Mouse (Mus musculus): ENCODE measurements around the gene E330034G19Rik. TPM values are rescaled to one million over a fixed set of nuclear protein-coding genes. Genes with fewer than 3 reads are reported as not detected.

Gene E330034G19Rik
- not detected in 2 replicates for polyA plus RNA-seq (2015; fragmentation: Nextera tagmentation; extraction: Ambion mirVana)

- H3K4me2 ChIP-seq = no peak within 1 kb of the TSS
Observed at GRCm38 (mm10) chr14:24292914-24293313, at the start of gene E330034G19Rik. TSS of gene E330034G19Rik (plus strand) at chr14:24293214.

GRCm38 (mm10) chr14:24244330-24245176 is 48.5 kb upstream of the E330034G19Rik start:
- no peaks in the 10 kb centered on the region for H3K9me3 ChIP-seq
- peak overlapping the region; percentile 94 for H3K27ac ChIP-seq (replicated peaks)
- H3K36me3 ChIP-seq = peaks cover 14% of the 10 kb centered on the region; the same call in 1 of the 2 replicates
- H3K9ac ChIP-seq = peak overlapping the region; percentile 98
- WGBS = under 1% methylated on average over 40 of the region's 40 CpGs
- H3K4me3 ChIP-seq = peak overlapping the region; percentile 86
- peak; percentile 59 for ATAC-seq (ENCODE audit: low read depth)
- H3K4me2 ChIP-seq = peak overlapping the region; percentile 84
- no peaks in the 10 kb centered on the region for H3K27me3 ChIP-seq
- H3K4me1 ChIP-seq (replicated peaks) = peaks cover 52% of the 10 kb centered on the region

More at GRCm38 (mm10) chr14:24292914-24293313, at the start of gene E330034G19Rik:
- no peak within 1 kb of the TSS for H3K27ac ChIP-seq (replicated peaks)
- H3K4me1 ChIP-seq (replicated peaks) = no peaks in the 10 kb centered on the region
- no peaks in the 10 kb centered on the region for H3K27me3 ChIP-seq
- H3K36me3 ChIP-seq = no peaks in the 10 kb centered on the region
- WGBS = 56% methylated on average over 3 of the region's 3 CpGs
- H3K9me3 ChIP-seq = no peaks in the 10 kb centered on the region
- ATAC-seq (ENCODE audit: low read depth) = no peak
- H3K9ac ChIP-seq = no peak within 1 kb of the TSS
- no peak within 1 kb of the TSS for H3K4me3 ChIP-seq

- under 1% methylated on average over 76 of the region's 98 CpGs for WGBS
- H3K4me1 ChIP-seq (replicated peaks) = peaks cover 48% of the 10 kb centered on the region
- peak within 1 kb of the TSS; percentile 98 for H3K9ac ChIP-seq
- peak within 1 kb of the TSS; percentile 86 for H3K4me3 ChIP-seq
- peak within 1 kb of the TSS; percentile 94 for H3K27ac ChIP-seq (replicated peaks)
- H3K4me2 ChIP-seq = peak within 1 kb of the TSS; percentile 84
- no peaks in the 10 kb centered on the region for H3K27me3 ChIP-seq
- no peaks in the 10 kb centered on the region for H3K9me3 ChIP-seq
- ATAC-seq (ENCODE audit: low read depth) = peak; percentile 89
- peaks cover 12% of the 10 kb centered on the region; the same call in 1 of the 2 replicates for H3K36me3 ChIP-seq
Observed at GRCm38 (mm10) chr14:24245177-24246081, 47.6 kb upstream of the E330034G19Rik start, which contains the start of gene Dlg5. TSS of gene Dlg5 (minus strand) at chr14:24245920.

- H3K4me2 ChIP-seq = no peak overlapping the region
- WGBS = 61% methylated on average over 2 of the region's 2 CpGs
- no peak overlapping the region for H3K9ac ChIP-seq
Observed at GRCm38 (mm10) chr14:24249926-24250325, 43.1 kb upstream of the E330034G19Rik start.

GRCm38 (mm10) chr14:24251326-24251725 is 41.7 kb upstream of the E330034G19Rik start:
- ATAC-seq (ENCODE audit: low read depth) = no peak
- H3K4me3 ChIP-seq = no peak overlapping the region
- no peak overlapping the region for H3K4me2 ChIP-seq
- H3K4me1 ChIP-seq (replicated peaks) = peaks cover 20% of the 10 kb centered on the region
- 81% methylated on average over 1 of the region's 1 CpGs for WGBS
- H3K36me3 ChIP-seq = no peaks in the 10 kb centered on the region
- no peaks in the 10 kb centered on the region for H3K27me3 ChIP-seq
- no peak overlapping the region for H3K9ac ChIP-seq
- H3K9me3 ChIP-seq = no peaks in the 10 kb centered on the region
- H3K27ac ChIP-seq (replicated peaks) = no peak overlapping the region

More at GRCm38 (mm10) chr14:24249926-24250325, 43.1 kb upstream of the E330034G19Rik start:
- Histone ChIP-seq H3K4me1 (replicated peaks) (peaks cover 24% of the 10 kb centered on the region), H3K27me3 (no peaks in the 10 kb centered on the region), H3K36me3 (no peaks in the 10 kb centered on the region), H3K9me3 (no peaks in the 10 kb centered on the region), H3K27ac (replicated peaks) (no peak overlapping the region), H3K4me3 (no peak overlapping the region)
- ATAC-seq (ENCODE audit: low read depth) = no peak

- no peak overlapping the region for H3K9ac ChIP-seq
- WGBS = 5% methylated on average over 8 of the region's 8 CpGs
- no peak overlapping the region for H3K4me3 ChIP-seq
- H3K36me3 ChIP-seq = no peaks in the 10 kb centered on the region
- ATAC-seq (ENCODE audit: low read depth) = peak; percentile 71
- no peaks in the 10 kb centered on the region for H3K27me3 ChIP-seq
- H3K9me3 ChIP-seq = no peaks in the 10 kb centered on the region
- peaks cover 16% of the 10 kb centered on the region for H3K4me1 ChIP-seq (replicated peaks)
- peak overlapping the region; percentile 54 for H3K27ac ChIP-seq (replicated peaks)
- peak overlapping the region; percentile 18; the same call in 1 of the 2 replicates for H3K4me2 ChIP-seq
Observed at GRCm38 (mm10) chr14:24253611-24254202, 39.3 kb upstream of the E330034G19Rik start.

GRCm38 (mm10) chr14:24255956-24256355 is 37.1 kb upstream of the E330034G19Rik start:
- Histone ChIP-seq H3K4me1 (replicated peaks) (peaks cover 16% of the 10 kb centered on the region), H3K27me3 (no peaks in the 10 kb centered on the region), H3K4me2 (no peak overlapping the region), H3K9me3 (no peaks in the 10 kb centered on the region), H3K9ac (no peak overlapping the region), H3K36me3 (no peaks in the 10 kb centered on the region), H3K4me3 (no peak overlapping the region), H3K27ac (replicated peaks) (no peak overlapping the region)
- 62% methylated on average over 2 of the region's 2 CpGs for WGBS
- no peak for ATAC-seq (ENCODE audit: low read depth)

- no peaks in the 10 kb centered on the region for H3K36me3 ChIP-seq
- no peak overlapping the region for H3K4me2 ChIP-seq
- ATAC-seq (ENCODE audit: low read depth) = no peak
- no peak overlapping the region for H3K4me3 ChIP-seq
- H3K27me3 ChIP-seq = no peaks in the 10 kb centered on the region
- peaks cover 32% of the 10 kb centered on the region for H3K4me1 ChIP-seq (replicated peaks)
- WGBS = 74% methylated on average over 4 of the region's 4 CpGs
- no peak overlapping the region for H3K9ac ChIP-seq
- no peaks in the 10 kb centered on the region for H3K9me3 ChIP-seq
- no peak overlapping the region for H3K27ac ChIP-seq (replicated peaks)
Observed at GRCm38 (mm10) chr14:24260391-24260790, 32.6 kb upstream of the E330034G19Rik start.

GRCm38 (mm10) chr14:24262382-24262781 is 30.6 kb upstream of the E330034G19Rik start:
- ATAC-seq (ENCODE audit: low read depth) = peak; percentile 33; the same call in 1 of the 2 replicates
- no peak overlapping the region; the same call in 1 of the 2 replicates for H3K4me2 ChIP-seq
- WGBS = 68% methylated on average over 6 of the region's 6 CpGs
- H3K36me3 ChIP-seq = no peaks in the 10 kb centered on the region
- H3K9me3 ChIP-seq = no peaks in the 10 kb centered on the region
- no peaks in the 10 kb centered on the region for H3K27me3 ChIP-seq
- H3K4me1 ChIP-seq (replicated peaks) = peaks cover 32% of the 10 kb centered on the region
- no peak overlapping the region for H3K4me3 ChIP-seq
- H3K9ac ChIP-seq = 0 out of 2 replicates have a peak overlapping the region, but pooled peaks have one; percentile 34
- peak overlapping the region; percentile 86 for H3K27ac ChIP-seq (replicated peaks)

GRCm38 (mm10) chr14:24262915-24263314 is 30.1 kb upstream of the E330034G19Rik start:
- Histone ChIP-seq H3K27ac (replicated peaks) (peak overlapping the region; percentile 86), H3K4me1 (replicated peaks) (peaks cover 32% of the 10 kb centered on the region), H3K4me3 (no peak overlapping the region), H3K4me2 (peak overlapping the region; percentile 5; the same call in 1 of the 2 replicates), H3K36me3 (no peaks in the 10 kb centered on the region), H3K9ac (no peak overlapping the region), H3K9me3 (no peaks in the 10 kb centered on the region), H3K27me3 (no peaks in the 10 kb centered on the region)
- ATAC-seq (ENCODE audit: low read depth) = peak; percentile 93
- WGBS = 37% methylated on average over 2 of the region's 2 CpGs

- no peak overlapping the region for H3K4me2 ChIP-seq
- peaks cover 7% of the 10 kb centered on the region for H3K4me1 ChIP-seq (replicated peaks)
- H3K36me3 ChIP-seq = no peaks in the 10 kb centered on the region
- ATAC-seq (ENCODE audit: low read depth) = no peak
- no peak overlapping the region for H3K27ac ChIP-seq (replicated peaks)
- no peak overlapping the region for H3K4me3 ChIP-seq
- WGBS = 50% methylated on average over 1 of the region's 1 CpGs
- no peaks in the 10 kb centered on the region for H3K9me3 ChIP-seq
- no peak overlapping the region for H3K9ac ChIP-seq
- H3K27me3 ChIP-seq = no peaks in the 10 kb centered on the region
Observed at GRCm38 (mm10) chr14:24269571-24269970, 23.4 kb upstream of the E330034G19Rik start.
